Mouse (Mus musculus): ENCODE data around the gene Hoxb4. TPM values are rescaled to one million over a fixed set of nuclear protein-coding genes. Genes with fewer than 3 reads are reported as not detected.

Hoxb4 gene
- 3.4 and 4.1 TPM in 2 replicates for polyA plus RNA-seq (2014; fragmentation: Nextera tagmentation; extraction: Ambion mirVana)

DNA sequence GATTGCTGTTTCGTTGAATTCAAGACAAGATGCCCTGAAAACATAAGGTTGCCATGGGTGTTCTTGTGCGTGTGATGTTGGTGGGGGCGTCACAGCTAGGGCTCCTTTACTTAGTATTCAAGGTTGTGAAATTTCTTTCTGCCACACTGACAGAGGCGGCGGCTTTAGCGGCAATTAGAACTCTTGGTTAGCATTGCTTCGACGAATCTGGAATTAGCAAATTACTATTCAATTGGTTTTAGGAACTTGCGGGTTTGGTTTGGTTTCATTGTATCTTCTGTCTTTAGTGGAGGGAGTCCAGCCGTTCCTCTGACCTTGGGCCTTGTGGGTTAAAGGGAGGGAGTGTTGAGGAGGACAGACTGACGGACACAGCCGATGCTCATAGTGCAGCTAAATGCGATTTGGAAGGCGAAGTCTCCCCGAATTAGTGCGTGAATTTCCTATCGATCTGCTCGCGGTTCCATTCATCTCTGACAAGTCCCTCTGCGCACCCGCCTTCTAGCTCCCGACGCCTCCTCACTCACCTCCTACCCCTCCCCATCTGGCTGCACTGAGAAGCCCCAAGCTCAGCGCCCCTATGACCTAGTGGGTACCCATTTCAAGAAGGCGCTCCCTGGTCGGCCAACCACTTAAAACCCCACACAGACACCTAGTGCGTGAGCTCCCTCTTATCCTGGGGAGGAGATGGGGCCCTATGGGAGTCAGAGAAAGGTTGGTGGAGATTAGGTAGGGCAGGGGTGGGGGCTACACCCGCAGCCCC lies at the start of gene Hoxb4:
Gene Hoxb4, plus strand, starts transcription at position 660 of the 760 bp plus-strand sequence.
- H3K36me3 ChIP-seq (ENCODE audit: control insufficient read depth, insufficient read depth, low read length), result peaks cover 6% of the 10 kb centered on the region
- H3K4me2 ChIP-seq (ENCODE audit: low read depth, low read length), result peak within 1 kb of the TSS; percentile 100
- peak within 1 kb of the TSS; percentile 100 for H3K27ac ChIP-seq (ENCODE audit: low read depth, low read length)
- H3K27me3 ChIP-seq (ENCODE audit: control insufficient read depth, insufficient read depth, low read length), result no peaks in the 10 kb centered on the region
- H3K4me3 ChIP-seq (ENCODE audit: low read depth, low read length), result peak within 1 kb of the TSS; percentile 95
- H3K4me1 ChIP-seq (ENCODE audit: control insufficient read depth, insufficient read depth, low read length), result peaks cover 62% of the 10 kb centered on the region
- H3K9me3 ChIP-seq (ENCODE audit: control insufficient read depth, low read length), result no peaks in the 10 kb centered on the region
- ATAC-seq (ENCODE audit: low read depth), result peak; percentile 10; the same call in 1 of the 2 replicates
- H3K9ac ChIP-seq (replicated peaks; ENCODE audit: low read depth, low read length), result peak within 1 kb of the TSS; percentile 100
- WGBS, result 2% methylated on average over 28 of the region's 28 CpGs

DNA sequence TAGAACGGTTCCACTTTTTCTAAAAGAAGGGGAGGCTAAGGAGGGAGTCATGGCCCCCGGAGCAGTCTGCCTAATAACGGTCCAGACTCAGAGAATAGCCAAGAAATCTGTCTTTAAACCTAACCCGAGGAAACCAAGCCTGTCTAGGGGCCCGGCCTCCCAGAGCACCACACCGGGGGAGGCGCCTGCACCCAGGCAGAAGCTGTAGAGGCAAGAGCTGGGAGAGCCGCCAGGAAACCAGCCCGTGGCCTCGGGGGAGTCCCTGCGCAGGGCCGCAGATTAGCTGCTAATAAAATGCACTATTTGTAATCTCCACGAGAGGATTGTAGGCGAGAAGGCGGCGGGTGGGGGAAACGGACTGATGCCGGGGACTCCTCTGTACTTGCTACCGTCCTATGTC lies 48.2 kb upstream of the Hoxb4 start:
- under 1% methylated on average over 19 of the region's 19 CpGs for WGBS
- Histone ChIP-seq H3K9ac (replicated peaks; ENCODE audit: low read depth, low read length) (peak overlapping the region; percentile 100), H3K9me3 (ENCODE audit: control insufficient read depth, low read length) (no peaks in the 10 kb centered on the region), H3K27me3 (ENCODE audit: control insufficient read depth, insufficient read depth, low read length) (no peaks in the 10 kb centered on the region), H3K4me2 (ENCODE audit: low read depth, low read length) (peak overlapping the region; percentile 100), H3K27ac (ENCODE audit: low read depth, low read length) (peak overlapping the region; percentile 100), H3K4me3 (ENCODE audit: low read depth, low read length) (peak overlapping the region; percentile 95), H3K4me1 (ENCODE audit: control insufficient read depth, insufficient read depth, low read length) (peaks cover 44% of the 10 kb centered on the region), H3K36me3 (ENCODE audit: control insufficient read depth, insufficient read depth, low read length) (no peaks in the 10 kb centered on the region)
- peak; percentile 26; the same call in 1 of the 2 replicates for ATAC-seq (ENCODE audit: low read depth)

GRCm38 (mm10) chr11:96270996-96271540 lies 47.0 kb upstream of the Hoxb4 start, which contains the start of gene Hoxb9:
TSS of gene Hoxb9 (plus strand) at chr11:96271457.
- peak; percentile 70 for ATAC-seq (ENCODE audit: low read depth)
- peak within 1 kb of the TSS; percentile 95 for H3K4me3 ChIP-seq (ENCODE audit: low read depth, low read length)
- under 1% methylated on average over 38 of the region's 40 CpGs for WGBS

DNA sequence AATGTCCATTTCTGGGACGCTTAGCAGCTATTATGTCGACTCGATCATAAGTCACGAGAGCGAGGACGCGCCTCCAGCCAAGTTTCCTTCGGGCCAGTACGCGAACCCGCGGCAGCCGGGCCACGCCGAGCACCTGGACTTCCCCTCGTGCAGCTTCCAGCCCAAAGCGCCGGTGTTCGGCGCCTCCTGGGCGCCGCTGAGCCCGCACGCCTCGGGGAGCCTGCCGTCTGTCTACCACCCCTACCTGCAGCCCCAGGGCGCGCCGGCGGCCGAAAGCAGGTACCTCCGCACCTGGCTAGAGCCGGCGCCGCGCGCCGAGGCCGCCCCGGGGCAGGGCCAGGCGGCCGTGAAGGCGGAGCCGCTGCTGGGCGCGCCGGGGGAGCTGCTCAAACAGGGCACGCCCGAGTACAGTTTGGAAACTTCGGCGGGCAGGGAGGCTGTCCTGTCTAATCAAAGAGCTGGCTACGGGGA lies 46.5 kb upstream of the Hoxb4 start:
- Histone ChIP-seq H3K27ac (ENCODE audit: low read depth, low read length) (peak overlapping the region; percentile 100), H3K27me3 (ENCODE audit: control insufficient read depth, insufficient read depth, low read length) (no peaks in the 10 kb centered on the region), H3K9ac (replicated peaks; ENCODE audit: low read depth, low read length) (peak overlapping the region; percentile 100), H3K9me3 (ENCODE audit: control insufficient read depth, low read length) (no peaks in the 10 kb centered on the region), H3K4me1 (ENCODE audit: control insufficient read depth, insufficient read depth, low read length) (peaks cover 50% of the 10 kb centered on the region), H3K4me2 (ENCODE audit: low read depth, low read length) (peak overlapping the region; percentile 100), H3K4me3 (ENCODE audit: low read depth, low read length) (peak overlapping the region; percentile 95), H3K36me3 (ENCODE audit: control insufficient read depth, insufficient read depth, low read length) (no peaks in the 10 kb centered on the region)
- ATAC-seq (ENCODE audit: low read depth), result peak; percentile 25; the same call in 1 of the 2 replicates
- under 1% methylated on average over 52 of the region's 52 CpGs for WGBS

More at GRCm38 (mm10) chr11:96270996-96271540, 47.0 kb upstream of the Hoxb4 start, which contains the start of gene Hoxb9:
- H3K27ac ChIP-seq (ENCODE audit: low read depth, low read length), result peak within 1 kb of the TSS; percentile 100
- H3K36me3 ChIP-seq (ENCODE audit: control insufficient read depth, insufficient read depth, low read length), result no peaks in the 10 kb centered on the region
- H3K27me3 ChIP-seq (ENCODE audit: control insufficient read depth, insufficient read depth, low read length), result no peaks in the 10 kb centered on the region
- H3K9me3 ChIP-seq (ENCODE audit: control insufficient read depth, low read length), result no peaks in the 10 kb centered on the region
- peaks cover 49% of the 10 kb centered on the region for H3K4me1 ChIP-seq (ENCODE audit: control insufficient read depth, insufficient read depth, low read length)
- peak within 1 kb of the TSS; percentile 100 for H3K4me2 ChIP-seq (ENCODE audit: low read depth, low read length)
- H3K9ac ChIP-seq (replicated peaks; ENCODE audit: low read depth, low read length), result peak within 1 kb of the TSS; percentile 100

DNA sequence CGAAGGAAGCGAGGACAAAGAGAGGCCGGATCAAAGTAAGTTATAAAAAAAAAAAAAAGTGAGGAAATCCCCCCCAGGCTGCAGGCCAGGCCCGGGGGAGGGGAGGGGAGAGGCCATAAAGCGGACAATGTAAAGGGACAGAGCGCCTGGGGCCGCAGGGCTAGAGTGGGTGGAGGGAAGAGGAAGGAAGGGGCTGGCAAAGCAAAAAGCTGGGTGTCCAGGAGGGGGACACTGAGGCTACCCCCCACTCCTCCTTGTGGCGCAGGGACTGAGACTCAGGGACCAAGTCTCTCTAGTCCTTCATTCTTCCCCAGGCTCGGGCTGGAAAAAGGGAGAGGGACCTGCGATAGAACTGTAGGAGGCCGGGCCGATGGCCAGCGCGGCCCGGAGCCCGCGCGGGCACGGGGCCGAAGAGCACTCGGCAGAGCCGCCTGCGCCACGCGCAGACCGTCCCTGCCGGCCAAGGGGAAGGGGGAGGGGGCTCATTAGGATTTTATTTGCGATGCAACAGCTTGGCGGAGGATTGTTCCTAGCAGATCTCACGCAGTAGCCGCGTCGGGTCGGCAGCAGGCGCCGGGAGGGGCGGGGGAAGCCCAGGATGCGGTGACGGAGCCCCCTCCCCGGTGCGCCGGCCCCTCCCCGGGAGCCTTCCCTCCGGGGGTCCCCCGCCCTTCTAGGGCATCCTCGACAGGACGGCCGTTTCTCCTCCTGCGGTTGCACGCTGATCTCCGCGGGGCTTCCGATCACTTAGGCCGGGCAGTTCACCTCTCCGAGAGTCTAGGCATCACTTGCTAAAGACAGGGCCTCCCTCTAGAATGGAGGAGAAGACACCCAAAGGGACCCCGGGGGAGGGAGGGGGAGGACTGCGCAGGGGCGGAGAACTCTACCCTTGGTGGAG lies 45.8 kb upstream of the Hoxb4 start:
- ATAC-seq (ENCODE audit: low read depth), result peak; percentile 41
- peak overlapping the region; percentile 95 for H3K4me3 ChIP-seq (ENCODE audit: low read depth, low read length)
- 1% methylated on average over 48 of the region's 58 CpGs for WGBS
- no peaks in the 10 kb centered on the region for H3K9me3 ChIP-seq (ENCODE audit: control insufficient read depth, low read length)
- H3K9ac ChIP-seq (replicated peaks; ENCODE audit: low read depth, low read length), result peak overlapping the region; percentile 100
- no peaks in the 10 kb centered on the region for H3K36me3 ChIP-seq (ENCODE audit: control insufficient read depth, insufficient read depth, low read length)
- H3K27me3 ChIP-seq (ENCODE audit: control insufficient read depth, insufficient read depth, low read length), result no peaks in the 10 kb centered on the region
- peak overlapping the region; percentile 100 for H3K4me2 ChIP-seq (ENCODE audit: low read depth, low read length)
- H3K4me1 ChIP-seq (ENCODE audit: control insufficient read depth, insufficient read depth, low read length), result peaks cover 55% of the 10 kb centered on the region
- peak overlapping the region; percentile 100 for H3K27ac ChIP-seq (ENCODE audit: low read depth, low read length)

DNA sequence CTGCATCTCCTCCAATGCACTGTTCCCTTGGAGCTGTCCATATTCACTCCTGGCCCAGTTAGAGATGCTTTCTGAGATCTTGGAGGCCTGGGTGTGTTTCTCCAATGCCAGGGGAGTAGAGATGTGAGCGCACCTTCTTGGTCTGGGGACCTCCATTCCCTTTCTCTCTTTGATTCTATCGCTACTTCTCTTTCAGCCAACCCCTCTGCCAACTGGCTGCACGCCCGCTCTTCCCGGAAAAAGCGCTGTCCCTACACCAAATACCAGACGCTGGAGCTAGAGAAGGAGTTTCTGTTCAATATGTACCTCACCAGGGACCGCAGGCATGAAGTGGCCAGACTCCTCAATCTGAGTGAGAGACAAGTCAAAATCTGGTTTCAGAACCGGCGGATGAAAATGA lies 43.6 kb upstream of the Hoxb4 start:
- Histone ChIP-seq H3K4me3 (ENCODE audit: low read depth, low read length) (peak overlapping the region; percentile 95), H3K4me1 (ENCODE audit: control insufficient read depth, insufficient read depth, low read length) (peaks cover 52% of the 10 kb centered on the region), H3K27ac (ENCODE audit: low read depth, low read length) (peak overlapping the region; percentile 100), H3K36me3 (ENCODE audit: control insufficient read depth, insufficient read depth, low read length) (no peaks in the 10 kb centered on the region), H3K9me3 (ENCODE audit: control insufficient read depth, low read length) (no peaks in the 10 kb centered on the region), H3K4me2 (ENCODE audit: low read depth, low read length) (peak overlapping the region; percentile 100), H3K27me3 (ENCODE audit: control insufficient read depth, insufficient read depth, low read length) (no peaks in the 10 kb centered on the region), H3K9ac (replicated peaks; ENCODE audit: low read depth, low read length) (peak overlapping the region; percentile 100)
- 16% methylated on average over 10 of the region's 10 CpGs for WGBS
- ATAC-seq (ENCODE audit: low read depth), result no peak

- WGBS, result 8% methylated on average over 4 of the region's 4 CpGs
- Histone ChIP-seq H3K9me3 (ENCODE audit: control insufficient read depth, low read length) (no peaks in the 10 kb centered on the region), H3K4me3 (ENCODE audit: low read depth, low read length) (peak overlapping the region; percentile 95), H3K27ac (ENCODE audit: low read depth, low read length) (peak overlapping the region; percentile 100), H3K9ac (replicated peaks; ENCODE audit: low read depth, low read length) (peak overlapping the region; percentile 100), H3K4me1 (ENCODE audit: control insufficient read depth, insufficient read depth, low read length) (peaks cover 55% of the 10 kb centered on the region), H3K4me2 (ENCODE audit: low read depth, low read length) (peak overlapping the region; percentile 100), H3K27me3 (ENCODE audit: control insufficient read depth, insufficient read depth, low read length) (no peaks in the 10 kb centered on the region), H3K36me3 (ENCODE audit: control insufficient read depth, insufficient read depth, low read length) (no peaks in the 10 kb centered on the region)
- ATAC-seq (ENCODE audit: low read depth), result no peak
Measured at GRCm38 (mm10) chr11:96275896-96276295, 42.2 kb upstream of the Hoxb4 start.

DNA sequence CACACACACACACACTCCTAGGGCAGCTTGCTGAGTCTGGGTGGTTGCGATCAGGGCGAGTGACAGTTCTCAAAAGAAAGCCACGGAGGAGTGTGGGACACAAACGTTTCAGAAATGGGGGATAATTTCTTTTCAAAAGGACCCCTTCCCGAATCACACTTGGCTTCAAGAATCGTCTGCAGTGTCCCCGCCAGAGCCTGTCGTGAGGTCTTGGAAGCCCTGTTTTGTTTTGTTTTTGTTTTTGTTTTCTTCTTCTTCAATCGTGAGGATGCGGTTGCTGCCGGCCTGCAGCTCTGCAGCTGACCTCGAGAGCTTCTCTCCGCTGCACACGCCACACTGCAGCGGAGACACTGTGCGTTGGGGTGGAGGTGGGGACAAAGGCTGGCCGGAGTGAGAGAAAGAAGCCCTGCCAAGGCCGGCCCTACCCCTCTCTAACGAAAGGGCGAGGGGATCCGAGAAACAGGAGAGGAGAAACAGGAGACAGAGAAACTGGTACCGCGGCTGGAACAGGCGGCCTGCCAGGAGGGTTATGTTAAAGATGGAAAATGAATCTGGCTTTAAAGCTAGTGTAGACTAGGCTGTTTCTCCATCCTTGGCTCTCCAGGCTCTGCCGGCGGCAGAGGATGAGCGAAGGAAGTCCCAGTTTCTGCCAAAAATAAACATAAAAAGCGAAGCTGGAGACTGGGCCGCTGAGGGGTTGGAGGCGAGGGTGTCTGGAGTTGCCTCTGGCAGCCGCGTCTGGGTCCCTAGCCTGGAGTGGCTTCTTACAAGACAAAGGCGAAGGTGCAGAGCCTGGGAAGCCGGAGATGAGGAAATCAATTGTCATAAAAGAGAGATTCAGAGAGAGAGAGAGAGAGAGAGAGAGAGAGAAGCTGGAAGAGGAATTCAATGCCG lies 40.7 kb upstream of the Hoxb4 start:
- Histone ChIP-seq H3K4me1 (ENCODE audit: control insufficient read depth, insufficient read depth, low read length) (peaks cover 62% of the 10 kb centered on the region), H3K4me2 (ENCODE audit: low read depth, low read length) (peak overlapping the region; percentile 100), H3K36me3 (ENCODE audit: control insufficient read depth, insufficient read depth, low read length) (no peaks in the 10 kb centered on the region), H3K4me3 (ENCODE audit: low read depth, low read length) (peak overlapping the region; percentile 95), H3K27me3 (ENCODE audit: control insufficient read depth, insufficient read depth, low read length) (no peaks in the 10 kb centered on the region), H3K9ac (replicated peaks; ENCODE audit: low read depth, low read length) (peak overlapping the region; percentile 100), H3K27ac (ENCODE audit: low read depth, low read length) (peak overlapping the region; percentile 100), H3K9me3 (ENCODE audit: control insufficient read depth, low read length) (no peaks in the 10 kb centered on the region)
- under 1% methylated on average over 35 of the region's 35 CpGs for WGBS
- ATAC-seq (ENCODE audit: low read depth), result no peak

Measured in neural tube, embryonic 14.5 days (tissue).